Mouse (Mus musculus): Measurements from ENCODE around the gene Dnah7a. TPM values are rescaled to one million over a fixed set of nuclear protein-coding genes. Genes with fewer than 3 reads are reported as not detected.
"Not testable (repeated sequence)": the region's sequence is repeated elsewhere in the genome, so short reads cannot be mapped to it uniquely, and the experiment has no call there.

Gene Dnah7a
- polyA plus RNA-seq, 1 experiment from 2014 or later: 13.1 TPM

- ATAC-seq (ENCODE audit: low read depth); H3K4me3 ChIP-seq; H3K9me3 ChIP-seq; H3K4me1 ChIP-seq (replicated peaks); H3K36me3 ChIP-seq; H3K27ac ChIP-seq (replicated peaks); H3K9ac ChIP-seq; H3K4me2 ChIP-seq; H3K27me3 ChIP-seq: not testable (repeated sequence)
- 67% methylated on average over 2 of the region's 2 CpGs for WGBS
These were observed 70.9 kb downstream of the Dnah7a start for GRCm38 (mm10) chr1:53635641-53636040.

- not testable (repeated sequence) for H3K27ac ChIP-seq (replicated peaks); H3K27me3 ChIP-seq; H3K4me2 ChIP-seq; ATAC-seq (ENCODE audit: low read depth); H3K9ac ChIP-seq; H3K9me3 ChIP-seq; H3K4me1 ChIP-seq (replicated peaks); H3K36me3 ChIP-seq; H3K4me3 ChIP-seq
These were observed 74.5 kb downstream of the Dnah7a start for GRCm38 (mm10) chr1:53632040-53632439.

DNA sequence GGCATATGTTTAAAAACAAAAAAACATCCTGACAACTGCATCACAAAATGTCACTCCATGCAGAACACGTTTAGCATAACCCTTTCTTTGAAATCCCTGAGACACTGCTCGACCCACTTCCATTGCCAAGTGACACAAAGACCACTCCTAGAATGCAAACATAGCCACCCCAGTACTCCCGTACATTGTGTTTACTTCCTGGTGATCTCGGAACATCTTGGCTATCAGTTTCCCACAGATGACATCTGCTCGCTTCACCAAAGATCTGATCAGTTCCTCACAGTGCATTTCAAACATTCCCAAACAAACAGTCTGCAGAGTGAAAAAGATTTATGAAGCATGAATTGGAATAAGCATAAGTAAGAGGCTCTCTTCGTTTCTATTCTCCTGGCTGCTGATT lies 76.6 kb downstream of the Dnah7a start:
- no peak for ATAC-seq (ENCODE audit: low read depth)
- no peak overlapping the region for H3K27ac ChIP-seq (replicated peaks)

GRCm38 (mm10) chr1:53613486-53613885 lies 93.1 kb downstream of the Dnah7a start:
- Histone ChIP-seq H3K27me3 (no peaks in the 10 kb centered on the region), H3K9ac (no peak overlapping the region), H3K4me3 (no peak overlapping the region), H3K4me2 (no peak overlapping the region), H3K36me3 (no peaks in the 10 kb centered on the region), H3K27ac (replicated peaks) (no peak overlapping the region), H3K4me1 (replicated peaks) (no peaks in the 10 kb centered on the region), H3K9me3 (peaks cover 10% of the 10 kb centered on the region)
- 95% methylated on average over 16 of the region's 16 CpGs for WGBS
- no peak for ATAC-seq (ENCODE audit: low read depth)

More for the DNA sequence above, 76.6 kb downstream of the Dnah7a start:
- Histone ChIP-seq H3K36me3 (no peaks in the 10 kb centered on the region), H3K4me1 (replicated peaks) (no peaks in the 10 kb centered on the region), H3K9me3 (no peaks in the 10 kb centered on the region), H3K9ac (no peak overlapping the region), H3K4me3 (no peak overlapping the region), H3K27me3 (no peaks in the 10 kb centered on the region), H3K4me2 (no peak overlapping the region)
- 23% methylated on average over 6 of the region's 6 CpGs for WGBS

DNA sequence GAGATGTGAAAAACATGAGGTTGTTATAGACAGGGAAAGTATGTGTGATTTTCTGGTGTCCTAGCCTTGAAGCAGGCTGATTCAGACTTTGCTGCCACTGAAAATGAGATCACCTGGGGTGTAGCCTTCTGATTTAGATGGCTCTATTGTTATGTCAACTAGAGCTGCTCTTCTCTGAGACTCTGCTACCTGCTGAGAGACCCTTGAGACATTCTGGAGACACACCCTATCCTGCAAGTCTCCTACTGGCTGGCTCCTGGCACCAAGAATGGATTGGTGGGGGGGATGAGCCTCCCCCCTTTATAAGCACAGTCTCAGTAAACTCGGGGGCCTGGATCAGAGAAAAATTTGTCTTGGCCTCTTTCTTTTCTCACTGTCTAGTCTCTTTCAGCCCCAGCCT lies 125.3 kb downstream of the Dnah7a start:
- not testable (repeated sequence) for H3K36me3 ChIP-seq; H3K27ac ChIP-seq (replicated peaks); H3K4me1 ChIP-seq (replicated peaks); H3K9me3 ChIP-seq; H3K4me3 ChIP-seq; H3K9ac ChIP-seq; H3K4me2 ChIP-seq; ATAC-seq (ENCODE audit: low read depth); H3K27me3 ChIP-seq
- WGBS: 4% methylated on average over 1 of the region's 1 CpGs

GRCm38 (mm10) chr1:53557918-53558317 lies 148.7 kb downstream of the Dnah7a start:
- not testable (repeated sequence) for H3K4me3 ChIP-seq; H3K27me3 ChIP-seq; H3K9me3 ChIP-seq; H3K9ac ChIP-seq; H3K27ac ChIP-seq (replicated peaks); H3K4me2 ChIP-seq; H3K36me3 ChIP-seq; H3K4me1 ChIP-seq (replicated peaks); ATAC-seq (ENCODE audit: low read depth)
- WGBS: 93% methylated on average over 3 of the region's 3 CpGs

- not testable (repeated sequence) for ATAC-seq (ENCODE audit: low read depth); H3K4me2 ChIP-seq; H3K4me3 ChIP-seq; H3K27me3 ChIP-seq; H3K27ac ChIP-seq (replicated peaks); H3K36me3 ChIP-seq; H3K9me3 ChIP-seq; H3K9ac ChIP-seq; H3K4me1 ChIP-seq (replicated peaks)
- WGBS: 94% methylated on average over 10 of the region's 10 CpGs
These were observed 159.6 kb downstream of the Dnah7a start for GRCm38 (mm10) chr1:53547018-53547417.

- not testable (repeated sequence) for H3K27me3 ChIP-seq; ATAC-seq (ENCODE audit: low read depth); H3K9ac ChIP-seq; H3K9me3 ChIP-seq; H3K27ac ChIP-seq (replicated peaks); H3K4me2 ChIP-seq; H3K36me3 ChIP-seq; H3K4me1 ChIP-seq (replicated peaks); H3K4me3 ChIP-seq
- WGBS: 70% methylated on average over 2 of the region's 2 CpGs
These were observed 168.2 kb downstream of the Dnah7a start for GRCm38 (mm10) chr1:53538356-53538755.

DNA sequence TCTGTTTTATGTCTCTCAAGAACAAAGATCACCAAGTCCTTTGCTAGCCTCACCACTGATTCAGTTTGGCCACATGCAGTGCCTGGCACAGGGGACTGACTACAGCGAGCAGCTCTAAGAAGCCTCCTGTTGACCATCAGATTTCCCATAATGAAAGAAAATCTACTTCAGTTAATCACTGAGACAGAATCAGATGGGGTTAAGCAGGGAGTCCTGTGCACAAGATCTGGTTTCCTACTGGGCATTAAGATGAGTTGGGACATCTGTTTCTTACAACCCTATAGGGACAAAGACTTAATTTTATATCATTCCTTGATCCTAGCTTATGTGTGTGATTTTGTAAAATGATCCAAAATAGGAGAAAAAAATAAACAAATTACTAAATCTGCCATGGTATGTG lies 171.8 kb downstream of the Dnah7a start:
- not testable (repeated sequence) for H3K27ac ChIP-seq (replicated peaks); H3K9me3 ChIP-seq; H3K27me3 ChIP-seq; ATAC-seq (ENCODE audit: low read depth); H3K4me1 ChIP-seq (replicated peaks); H3K9ac ChIP-seq; H3K4me3 ChIP-seq; H3K36me3 ChIP-seq; H3K4me2 ChIP-seq
- 74% methylated on average over 1 of the region's 1 CpGs for WGBS

DNA sequence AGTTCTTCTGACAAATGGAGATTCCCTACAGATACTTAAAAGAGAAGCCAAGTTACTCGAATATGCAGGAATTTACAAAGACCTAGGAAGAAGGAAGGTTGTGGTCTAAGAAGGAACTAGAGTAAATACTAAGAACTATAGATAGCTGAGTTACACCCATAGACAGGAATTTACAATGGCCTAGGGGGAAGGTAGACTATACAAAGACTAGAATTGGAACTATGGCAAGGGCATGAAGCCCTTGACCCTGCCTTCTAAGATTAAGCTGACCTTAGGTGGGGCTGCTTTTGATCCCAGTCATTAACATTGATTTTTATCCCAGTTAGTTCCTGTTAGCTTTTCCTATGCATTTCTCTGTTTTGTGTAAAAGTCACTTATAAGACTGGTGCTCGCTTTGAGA lies 180.6 kb downstream of the Dnah7a start:
- WGBS: 82% methylated on average over 2 of the region's 2 CpGs
- H3K9me3 ChIP-seq; H3K27me3 ChIP-seq; H3K9ac ChIP-seq; H3K4me2 ChIP-seq; H3K4me3 ChIP-seq; H3K4me1 ChIP-seq (replicated peaks); H3K36me3 ChIP-seq; H3K27ac ChIP-seq (replicated peaks); ATAC-seq (ENCODE audit: low read depth): not testable (repeated sequence)

GRCm38 (mm10) chr1:53473699-53474098 lies 232.9 kb downstream of the Dnah7a start:
- H3K9me3 ChIP-seq: no peaks in the 10 kb centered on the region
- H3K9ac ChIP-seq: no peak overlapping the region
- H3K4me1 ChIP-seq (replicated peaks): no peaks in the 10 kb centered on the region
- H3K27ac ChIP-seq (replicated peaks): no peak overlapping the region
- H3K36me3 ChIP-seq: no peaks in the 10 kb centered on the region
- H3K4me2 ChIP-seq: no peak overlapping the region
- H3K27me3 ChIP-seq: no peaks in the 10 kb centered on the region
- no peak for ATAC-seq (ENCODE audit: low read depth)
- 84% methylated on average over 4 of the region's 4 CpGs for whole genome bisulfite sequencing
- H3K4me3 ChIP-seq: no peak overlapping the region

GRCm38 (mm10) chr1:53472084-53472483 lies 234.5 kb downstream of the Dnah7a start:
- H3K9me3 ChIP-seq; H3K27ac ChIP-seq (replicated peaks); ATAC-seq (ENCODE audit: low read depth); H3K9ac ChIP-seq; H3K27me3 ChIP-seq; H3K4me2 ChIP-seq; H3K36me3 ChIP-seq; H3K4me3 ChIP-seq; H3K4me1 ChIP-seq (replicated peaks): not testable (repeated sequence)
- WGBS: 82% methylated on average over 1 of the region's 1 CpGs

GRCm38 (mm10) chr1:53467325-53467670 lies 239.3 kb downstream of the Dnah7a start:
- Histone ChIP-seq H3K9me3 (no peaks in the 10 kb centered on the region), H3K9ac (no peak overlapping the region), H3K4me3 (no peak overlapping the region), H3K27me3 (no peaks in the 10 kb centered on the region), H3K4me2 (no peak overlapping the region), H3K36me3 (no peaks in the 10 kb centered on the region), H3K4me1 (replicated peaks) (no peaks in the 10 kb centered on the region), H3K27ac (replicated peaks) (no peak overlapping the region)
- WGBS: 68% methylated on average over 2 of the region's 2 CpGs
- ATAC-seq (ENCODE audit: low read depth): peak; percentile 45; the same call in 1 of the 2 replicates
